Mouse (Mus musculus) forebrain, embryonic 11.5 days (tissue): Measurements from ENCODE around the gene Sema5a. TPM values are rescaled to one million over a fixed set of nuclear protein-coding genes. Genes with fewer than 3 reads are reported as not detected.

ENCODE experiments used
- ATAC-seq: fragments of 200-750 bp; cut with Nextera tagmentation; replicated peaks from 2 replicates; pipeline ENCODE4 v1.8.0; 2017; ENCODE audit warnings: moderate TSS enrichment; ENCODE audit not compliant: low FRiP score
- DNase-seq: peaks from one replicate; pipeline ENCODE4 v3.0.0-alpha.2; 2017; ENCODE audit warnings: low spot score
- H3K27ac ChIP-seq: fragments of 300-500 bp; sonication (generic); 2 replicates; pipeline ENCODE4 v1.5.1; 2014; ENCODE audit warnings: low read depth, low read length
- H3K27me3 ChIP-seq: fragments of 300-500 bp; sonication (generic); 2 replicates; pipeline ENCODE4 v1.6.1; 2014; ENCODE audit warnings: mild to moderate bottlenecking, low read length, mixed read lengths; ENCODE audit not compliant: control insufficient read depth, insufficient read depth
- H3K36me3 ChIP-seq: fragments of 300-500 bp; sonication (generic); 2 replicates; pipeline ENCODE4 v1.6.1; 2014; ENCODE audit warnings: mild to moderate bottlenecking, low read length, moderate library complexity, mixed read lengths; ENCODE audit not compliant: control insufficient read depth, insufficient read depth
- H3K4me1 ChIP-seq: fragments of 300-500 bp; sonication (generic); replicated peaks from 2 replicates; pipeline ENCODE4 v1.6.1; 2014; ENCODE audit warnings: low read length, mixed read lengths; ENCODE audit not compliant: control insufficient read depth, insufficient read depth
- H3K4me2 ChIP-seq: fragments of 300-500 bp; sonication (generic); 2 replicates; pipeline ENCODE4 v1.6.1; 2014; ENCODE audit warnings: low read depth, mild to moderate bottlenecking, low read length, moderate library complexity, mixed read lengths; ENCODE audit not compliant: severe bottlenecking
- H3K4me3 ChIP-seq: fragments of 300-500 bp; sonication (generic); 2 replicates; pipeline ENCODE4 v1.5.1; 2014; ENCODE audit warnings: low read depth, low read length
- H3K9ac ChIP-seq: fragments of 300-500 bp; sonication (generic); 2 replicates; pipeline ENCODE4 v1.6.1; 2014; ENCODE audit warnings: low read length
- H3K9me3 ChIP-seq: fragments of 300-500 bp; sonication (generic); 2 replicates; pipeline ENCODE4 v1.6.1; 2016; ENCODE audit warnings: low read length, mixed read lengths; ENCODE audit not compliant: control insufficient read depth
- WGBS: fragments of 180-500 bp; shearing (Covaris S2); extraction: QIAGEN DNeasy Blood & Tissue Kit; methylation state at CpG from one replicate; pipeline ENCODE4 v1.1.7; 2014; 5-methylcytosine and 5-hydroxymethylcytosine counted together
- polyA plus RNA-seq: library from polyadenylated mRNA; unstranded; fragments of >200 nt; fragmentation: Nextera tagmentation; extraction: Ambion mirVana; gene quantifications from 2 replicates; pipeline ENCODE4 v1.2.1, GENCODE M21; 2014

Gene Sema5a
- polyA plus RNA-seq, 1 experiment from 2014 or later: 16.2 TPM

DNA sequence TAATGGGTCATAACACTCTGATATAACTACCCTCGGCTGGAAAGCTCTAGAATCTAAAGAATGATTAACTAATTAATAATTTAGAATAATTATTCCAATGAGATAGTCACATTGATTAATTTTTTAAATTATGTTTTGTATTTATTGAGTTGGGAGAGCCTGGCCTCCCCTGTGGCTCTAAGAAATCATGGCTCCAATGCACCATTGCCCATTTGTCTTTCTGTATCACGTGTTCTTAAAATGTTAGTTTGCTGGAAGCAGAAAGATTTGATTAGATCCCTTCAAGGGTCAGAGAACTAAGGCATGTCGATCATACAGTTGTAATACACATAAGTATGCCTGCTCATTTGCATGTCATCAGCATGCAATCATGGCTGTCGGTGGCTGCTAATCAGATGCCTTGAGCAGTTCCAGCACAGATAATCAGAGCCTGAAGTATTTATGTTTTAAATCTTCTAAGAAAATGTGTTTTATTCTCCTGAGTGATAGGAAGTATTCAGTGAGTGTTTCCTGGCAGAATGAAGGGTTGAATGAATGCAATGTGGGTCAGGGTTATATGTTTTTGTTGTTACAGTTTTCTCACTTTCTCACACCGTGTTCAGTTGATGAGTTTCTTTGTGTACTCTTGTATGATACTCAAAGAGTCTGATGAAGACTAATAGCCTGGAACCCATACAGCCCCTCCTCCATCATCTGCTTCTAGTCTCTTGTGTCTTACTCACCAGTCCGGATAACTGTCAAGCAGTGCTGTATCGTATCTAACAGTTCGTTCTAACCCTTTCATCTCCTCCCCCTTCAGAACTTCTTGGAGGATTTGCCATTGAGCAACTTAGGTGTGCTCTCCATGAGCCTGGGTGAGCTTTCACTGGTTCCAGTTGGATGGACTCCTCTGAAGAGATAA is 240.7 kb downstream of the Sema5a start:
- no peak overlapping the region for H3K4me2 ChIP-seq
- no peaks in the 10 kb centered on the region for H3K36me3 ChIP-seq
- H3K4me1 ChIP-seq: no peaks in the 10 kb centered on the region
- no peak overlapping the region for H3K4me3 ChIP-seq
- H3K27ac ChIP-seq: no peak overlapping the region
- ATAC-seq (no peak), DNase-seq (no peak)
- no peak overlapping the region for H3K9ac ChIP-seq
- WGBS: 87% methylated on average over 8 of the region's 8 CpGs
- H3K9me3 ChIP-seq: no peaks in the 10 kb centered on the region
- H3K27me3 ChIP-seq: no peaks in the 10 kb centered on the region

DNA sequence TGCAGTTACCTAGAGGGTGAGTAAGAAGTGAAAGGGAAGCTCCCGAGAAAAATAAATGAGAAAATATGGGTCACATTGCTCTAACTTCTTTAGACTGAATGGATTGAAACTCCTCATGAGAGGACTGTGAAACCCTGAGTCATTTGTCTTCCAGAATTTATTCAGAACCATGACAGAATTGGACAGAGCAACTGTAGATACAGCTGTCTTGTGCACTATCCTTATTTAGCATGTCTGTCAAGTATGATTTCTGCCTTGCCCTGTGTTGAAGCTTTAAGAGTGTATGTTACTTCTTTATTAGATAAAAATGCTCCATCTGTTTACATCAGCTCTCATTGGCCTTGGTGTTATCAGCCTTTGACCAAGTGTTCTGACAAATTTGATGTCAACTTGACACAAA is 243.4 kb downstream of the Sema5a start:
- no peaks in the 10 kb centered on the region for H3K27me3 ChIP-seq
- no peaks in the 10 kb centered on the region for H3K9me3 ChIP-seq
- ATAC-seq: no peak
- no peak for DNase-seq
- WGBS: 78% methylated on average over 1 of the region's 1 CpGs
- no peak overlapping the region for H3K4me3 ChIP-seq
- H3K36me3 ChIP-seq: no peaks in the 10 kb centered on the region
- H3K9ac ChIP-seq: no peak overlapping the region
- no peak overlapping the region for H3K27ac ChIP-seq
- H3K4me1 ChIP-seq: no peaks in the 10 kb centered on the region
- H3K4me2 ChIP-seq: no peak overlapping the region

DNA sequence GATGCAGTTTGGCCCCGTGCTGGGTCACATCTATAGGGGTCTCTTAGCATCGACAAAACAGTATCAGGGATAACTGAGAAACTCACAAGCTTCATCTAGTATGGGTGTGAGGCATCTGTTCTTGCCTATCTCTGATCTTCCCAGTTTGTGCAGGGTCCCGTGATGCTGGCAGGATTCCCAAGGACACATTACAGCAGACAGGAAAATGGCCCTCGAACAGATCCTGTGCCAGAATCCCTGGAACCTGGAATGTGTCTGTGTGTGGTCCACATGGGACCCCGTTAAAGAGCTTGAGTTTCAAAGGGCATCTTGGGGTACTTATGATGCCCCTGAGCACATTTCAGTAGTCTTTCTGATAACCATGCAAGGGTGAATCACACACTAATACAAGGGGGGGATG is 249.6 kb downstream of the Sema5a start:
- 86% methylated on average over 5 of the region's 5 CpGs for WGBS
- no peak for ATAC-seq
- Histone ChIP-seq H3K4me2 (no peak overlapping the region), H3K4me1 (no peaks in the 10 kb centered on the region), H3K27ac (no peak overlapping the region), H3K9ac (no peak overlapping the region), H3K9me3 (no peaks in the 10 kb centered on the region), H3K27me3 (no peaks in the 10 kb centered on the region), H3K36me3 (no peaks in the 10 kb centered on the region), H3K4me3 (no peak overlapping the region)
- no peak for DNase-seq

DNA sequence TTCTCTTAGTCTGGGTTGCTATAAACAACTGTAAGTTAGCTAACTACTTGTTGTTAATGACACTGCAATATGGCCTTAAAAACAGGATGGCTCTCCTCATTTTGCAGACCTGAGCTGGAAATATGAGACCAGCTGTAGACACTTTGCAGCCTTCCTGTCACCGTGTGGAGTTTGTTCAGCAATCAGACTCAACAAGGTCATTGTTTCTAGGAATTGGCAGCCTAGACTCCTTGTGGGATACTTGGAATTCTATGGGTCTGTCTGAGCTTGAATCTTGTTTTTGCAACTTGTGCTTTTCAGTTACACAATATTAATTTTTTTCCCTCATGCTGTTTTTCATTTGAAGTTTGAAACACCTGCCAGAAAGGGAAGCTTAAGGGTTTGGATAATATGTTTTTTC is 250.3 kb downstream of the Sema5a start:
- 72% methylated on average over 1 of the region's 1 CpGs for WGBS

DNA sequence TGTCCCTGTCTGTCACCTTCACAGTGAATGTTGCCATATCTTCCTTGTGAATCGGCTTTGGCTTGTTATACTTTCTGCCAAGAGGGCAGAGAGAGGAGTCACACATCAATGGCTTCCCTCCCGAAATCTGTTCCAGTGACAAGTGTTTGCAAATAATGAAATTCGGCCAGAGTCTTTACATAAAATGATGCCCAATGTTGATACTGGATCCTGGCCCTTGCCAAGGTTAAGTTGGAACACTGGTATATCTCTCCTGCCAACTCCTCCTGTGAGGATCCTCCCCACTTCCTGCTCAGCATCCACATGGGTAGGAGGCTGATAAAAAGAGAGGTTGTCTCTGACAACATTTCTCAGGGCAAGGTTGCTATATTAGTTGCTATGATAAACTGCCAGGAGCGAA is 252.3 kb downstream of the Sema5a start:
- DNase-seq (no peak), ATAC-seq (no peak)
- Histone ChIP-seq H3K36me3 (no peaks in the 10 kb centered on the region), H3K4me2 (no peak overlapping the region), H3K9me3 (no peaks in the 10 kb centered on the region), H3K9ac (no peak overlapping the region), H3K4me3 (no peak overlapping the region), H3K4me1 (no peaks in the 10 kb centered on the region), H3K27ac (no peak overlapping the region), H3K27me3 (no peaks in the 10 kb centered on the region)
- 88% methylated on average over 4 of the region's 4 CpGs for WGBS

More for the DNA sequence above, 250.3 kb downstream of the Sema5a start:
- Histone ChIP-seq H3K4me2 (no peak overlapping the region), H3K27me3 (no peaks in the 10 kb centered on the region), H3K4me3 (no peak overlapping the region), H3K27ac (no peak overlapping the region), H3K4me1 (no peaks in the 10 kb centered on the region), H3K9me3 (no peaks in the 10 kb centered on the region), H3K36me3 (no peaks in the 10 kb centered on the region), H3K9ac (no peak overlapping the region)
- ATAC-seq: no peak
- DNase-seq: no peak

DNA sequence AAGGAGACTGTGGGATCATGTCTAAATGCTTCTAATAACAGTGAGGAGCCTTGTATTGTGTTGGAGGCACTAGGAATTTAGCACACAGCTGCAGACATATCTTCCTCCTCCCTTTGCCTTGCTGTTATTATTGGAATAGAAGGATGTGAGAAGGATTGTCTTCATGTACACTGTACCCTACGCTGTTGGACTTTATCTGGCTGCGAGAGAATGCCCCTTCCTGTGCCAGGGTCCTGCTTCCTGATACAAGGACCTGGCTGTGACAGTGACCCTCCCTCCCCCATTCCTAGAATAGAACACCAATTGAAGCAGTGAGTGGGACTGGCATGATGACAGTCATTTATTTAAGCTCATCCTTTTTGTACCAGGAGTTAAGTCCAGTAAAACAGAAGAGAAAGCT is 261.3 kb downstream of the Sema5a start:
- Histone ChIP-seq H3K9ac (no peak overlapping the region), H3K4me2 (no peak overlapping the region), H3K27ac (no peak overlapping the region), H3K4me1 (no peaks in the 10 kb centered on the region), H3K9me3 (no peaks in the 10 kb centered on the region), H3K36me3 (no peaks in the 10 kb centered on the region), H3K4me3 (no peak overlapping the region), H3K27me3 (no peaks in the 10 kb centered on the region)
- DNase-seq: no peak
- 93% methylated on average over 2 of the region's 2 CpGs for WGBS
- ATAC-seq: no peak

DNA sequence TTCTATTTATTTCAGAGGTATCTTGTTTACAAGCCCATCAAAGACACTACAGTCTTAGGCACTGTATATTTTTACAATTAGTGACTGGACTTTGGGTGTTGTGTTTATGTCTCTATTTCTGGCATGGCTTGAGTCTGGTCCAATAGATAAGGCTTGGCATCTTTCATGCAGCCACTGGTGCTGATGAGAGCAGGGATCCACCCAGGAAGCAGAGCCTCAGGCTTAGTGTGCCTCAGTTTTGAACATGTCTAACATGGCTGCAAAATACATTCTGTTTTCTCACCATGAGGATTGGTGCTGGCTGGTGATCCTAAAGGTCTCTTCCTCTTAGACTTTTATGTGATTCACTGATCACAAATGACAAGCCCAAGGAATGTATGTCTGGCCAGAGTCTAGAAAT is 263.7 kb downstream of the Sema5a start:
- no peaks in the 10 kb centered on the region for H3K9me3 ChIP-seq
- ATAC-seq (no peak), DNase-seq (no peak)
- no peaks in the 10 kb centered on the region for H3K4me1 ChIP-seq
- no peak overlapping the region for H3K4me3 ChIP-seq
- H3K9ac ChIP-seq: no peak overlapping the region
- no peak overlapping the region for H3K4me2 ChIP-seq
- no peaks in the 10 kb centered on the region for H3K27me3 ChIP-seq
- H3K27ac ChIP-seq: no peak overlapping the region
- H3K36me3 ChIP-seq: no peaks in the 10 kb centered on the region

DNA sequence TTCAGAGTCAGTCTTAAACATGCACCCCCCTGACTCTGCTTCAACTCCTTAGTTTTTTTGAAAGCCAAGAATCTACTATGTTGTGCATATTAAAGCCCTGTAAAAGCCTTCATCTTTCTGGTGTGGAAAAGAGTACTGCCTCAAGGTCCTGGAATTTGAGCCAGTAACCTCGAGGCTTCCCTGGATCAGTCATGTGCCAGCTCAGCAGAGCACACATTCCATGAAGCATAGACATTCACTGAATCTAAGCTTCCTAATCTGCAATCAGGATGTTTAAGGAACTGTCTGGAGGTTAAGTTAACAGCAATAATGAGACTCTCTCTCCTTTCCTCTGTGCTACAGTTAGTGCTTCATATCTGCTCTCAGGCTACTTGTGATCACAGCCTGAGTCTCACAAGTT is 270.3 kb downstream of the Sema5a start:
- Histone ChIP-seq H3K4me3 (no peak overlapping the region), H3K9ac (no peak overlapping the region), H3K9me3 (no peaks in the 10 kb centered on the region), H3K27ac (no peak overlapping the region), H3K4me2 (no peak overlapping the region), H3K36me3 (no peaks in the 10 kb centered on the region), H3K27me3 (no peaks in the 10 kb centered on the region), H3K4me1 (no peaks in the 10 kb centered on the region)
- WGBS: 69% methylated on average over 1 of the region's 1 CpGs
- ATAC-seq (no peak), DNase-seq (no peak)

DNA sequence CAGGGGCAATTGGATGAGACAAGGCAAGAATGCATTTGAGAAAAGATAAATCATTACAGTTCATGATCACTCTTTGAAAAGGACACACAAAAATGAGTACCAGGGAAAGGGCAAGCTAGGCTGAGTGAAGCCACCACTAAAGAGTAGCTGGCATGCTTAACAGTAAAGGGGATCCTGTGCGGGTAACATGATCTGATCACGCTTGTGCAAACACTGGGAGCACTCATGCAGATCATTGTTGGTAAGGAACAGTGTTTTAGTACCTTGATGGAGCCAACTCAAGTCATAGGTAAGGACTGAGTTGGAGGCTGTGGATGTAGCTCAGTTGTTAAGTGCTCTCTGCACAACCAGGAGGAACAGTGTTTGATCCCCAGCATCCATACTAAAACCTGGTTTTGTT is 273.3 kb downstream of the Sema5a start:
- H3K27ac ChIP-seq: no peak overlapping the region
- WGBS: 92% methylated on average over 2 of the region's 2 CpGs

More for the DNA sequence above, 273.3 kb downstream of the Sema5a start:
- Histone ChIP-seq H3K4me1 (no peaks in the 10 kb centered on the region), H3K4me2 (no peak overlapping the region), H3K27me3 (no peaks in the 10 kb centered on the region), H3K9ac (no peak overlapping the region), H3K4me3 (no peak overlapping the region), H3K9me3 (no peaks in the 10 kb centered on the region), H3K36me3 (no peaks in the 10 kb centered on the region)
- DNase-seq: no peak
- ATAC-seq: no peak
